Mouse (Mus musculus) cerebellum, adult 11 months (tissue): ENCODE measurements around the gene Bahcc1.

Experiments
- DNase-seq: peaks from one replicate; pipeline ENCODE4 v3.0.0; 2022

The Bahcc1 gene

GRCm38 (mm10) chr11:120208848-120209247 is 23.9 kb upstream of the Bahcc1 start:
- DNase-seq, result no peak

DNA sequence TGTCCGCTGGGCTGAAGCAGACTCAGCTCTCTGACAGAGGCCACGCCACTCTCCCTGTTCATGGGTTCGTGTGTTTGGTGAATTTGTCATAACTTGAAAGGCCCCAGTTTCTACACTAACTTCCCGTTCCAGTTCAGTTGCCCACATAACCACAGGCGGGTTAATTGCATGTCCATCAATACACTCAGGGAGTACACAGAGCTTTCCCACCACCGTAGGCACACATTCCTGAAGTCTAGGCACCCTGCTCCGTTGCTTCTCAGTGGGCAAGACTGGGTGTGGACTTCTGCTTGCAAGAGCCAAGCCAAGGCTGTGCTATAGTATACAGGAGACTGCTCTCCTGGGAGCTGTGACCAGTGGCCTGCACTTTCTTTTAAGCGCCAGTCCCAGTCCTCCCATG is 23.3 kb upstream of the Bahcc1 start:
- DNase-seq, result no peak

DNA sequence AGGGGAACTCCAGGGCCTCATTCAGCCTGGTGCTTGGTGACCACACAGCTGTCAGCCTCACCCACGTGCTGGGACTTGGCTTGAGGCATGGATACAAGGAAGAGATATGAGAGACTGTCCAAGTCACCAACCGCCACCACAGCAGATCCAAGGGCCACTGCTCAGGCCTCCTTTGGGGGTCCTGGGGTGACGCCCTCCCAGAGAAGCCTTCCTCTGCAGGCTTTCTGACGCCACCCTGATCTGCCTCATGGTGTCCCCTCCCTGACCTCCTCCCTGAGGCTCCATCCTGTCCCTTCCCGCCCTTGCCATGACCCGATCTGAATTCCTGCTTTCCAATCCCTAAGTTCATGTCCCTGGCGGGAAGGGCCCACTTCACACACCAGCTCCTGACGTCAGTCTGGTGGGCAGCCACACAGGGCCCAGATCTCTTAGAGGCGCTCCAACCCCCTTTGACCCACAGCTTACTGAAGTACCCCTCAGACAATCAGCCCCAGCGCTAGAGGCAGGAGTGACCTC is 17.0 kb upstream of the Bahcc1 start:
- DNase-seq, result no peak

GRCm38 (mm10) chr11:120216540-120217324 is 16.0 kb upstream of the Bahcc1 start:
- no peak for DNase-seq

DNA sequence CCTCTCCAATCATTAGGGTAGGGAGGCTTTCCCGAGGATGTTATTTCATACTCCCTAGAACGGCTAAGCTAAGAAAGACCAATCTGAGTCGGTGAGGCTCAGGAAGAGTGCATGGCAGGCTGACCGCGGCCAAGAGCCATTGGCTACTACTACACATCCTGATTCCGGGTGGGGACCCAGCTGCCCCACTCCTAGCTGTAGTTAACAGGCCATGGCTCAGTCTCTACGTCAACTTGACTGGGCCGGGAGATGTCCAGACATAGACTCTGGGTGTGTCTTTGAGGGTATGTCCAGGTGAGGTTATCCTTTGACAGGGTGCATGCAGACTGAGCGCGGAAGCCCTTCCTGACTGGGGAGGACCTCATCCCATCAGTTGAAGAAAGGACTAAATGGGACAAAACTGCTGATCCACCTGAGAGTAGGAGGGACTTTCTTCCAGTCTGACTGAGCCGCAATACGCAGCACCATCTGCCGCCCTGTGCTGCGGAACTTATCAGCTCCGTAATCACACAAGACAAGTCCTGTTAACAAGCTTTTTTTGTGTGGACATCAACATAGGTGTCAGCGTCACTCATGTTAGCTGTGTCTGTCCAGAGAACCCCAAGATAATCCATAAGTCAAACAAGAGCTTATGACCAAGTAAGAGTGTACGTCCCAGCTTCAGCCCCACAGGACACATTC is 14.4 kb upstream of the Bahcc1 start:
- no peak for DNase-seq

DNA sequence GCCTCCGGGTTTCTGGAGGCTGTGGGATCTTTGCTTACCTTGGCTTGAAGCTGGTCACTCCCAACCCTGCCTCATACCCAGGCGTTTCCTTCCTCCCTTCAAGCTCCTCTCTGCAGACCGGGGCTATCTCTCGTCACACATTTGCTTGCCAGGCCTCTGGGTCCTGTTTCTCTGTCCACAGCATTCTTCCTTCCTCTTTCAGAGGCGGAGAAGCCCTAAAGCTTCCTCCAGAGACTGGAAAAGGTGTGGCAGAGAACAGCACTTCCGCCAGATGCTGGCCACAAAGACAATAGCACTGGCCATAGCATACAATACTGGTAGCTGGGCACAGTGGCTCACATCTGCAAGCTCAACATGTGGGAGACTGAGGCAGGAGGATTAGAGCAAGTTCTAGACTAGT is 13.8 kb upstream of the Bahcc1 start:
- DNase-seq, result no peak

GRCm38 (mm10) chr11:120219916-120220522 is 12.7 kb upstream of the Bahcc1 start:
- DNase-seq, result peak; percentile 32

DNA sequence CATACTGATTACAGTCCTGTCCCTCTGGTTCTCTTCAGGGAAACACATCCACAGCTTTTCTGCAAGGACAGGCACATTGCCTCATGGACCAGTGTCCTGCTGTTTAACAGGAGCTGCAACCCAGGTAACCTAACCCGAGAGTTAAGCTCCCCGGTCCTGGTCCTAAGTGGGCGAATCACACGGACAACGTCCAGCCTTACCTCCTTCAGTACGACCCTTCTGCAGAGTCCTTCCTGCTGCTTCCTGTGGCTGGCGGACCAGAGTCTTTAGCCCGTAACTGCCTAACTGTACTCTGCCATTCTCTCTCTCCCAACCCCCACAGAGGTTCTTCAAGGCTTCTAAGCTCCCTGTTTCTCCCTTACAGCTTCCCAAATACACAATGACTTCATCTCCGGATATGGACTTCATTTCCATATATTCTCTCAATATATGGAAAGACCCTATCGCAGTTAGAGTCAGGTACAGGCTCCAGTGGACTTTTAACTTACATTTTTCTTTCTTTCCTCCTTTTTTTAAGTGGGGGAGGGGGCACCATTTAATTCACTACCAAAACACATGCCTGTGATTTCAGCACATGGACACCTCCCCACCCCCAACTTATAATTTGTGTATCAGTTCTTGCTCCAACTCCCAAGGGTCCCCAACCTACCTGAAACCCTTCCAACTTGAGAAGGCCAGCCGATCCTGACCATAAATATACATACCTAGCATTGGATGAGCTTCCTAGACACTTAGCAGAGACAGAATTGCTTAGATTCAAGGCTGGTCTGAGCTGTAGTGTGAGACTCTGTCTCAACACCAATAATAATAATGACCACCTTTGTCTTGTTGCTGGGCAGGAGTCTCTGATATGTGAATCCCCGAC is 11.6 kb upstream of the Bahcc1 start:
- DNase-seq, result peak; percentile 6

DNA sequence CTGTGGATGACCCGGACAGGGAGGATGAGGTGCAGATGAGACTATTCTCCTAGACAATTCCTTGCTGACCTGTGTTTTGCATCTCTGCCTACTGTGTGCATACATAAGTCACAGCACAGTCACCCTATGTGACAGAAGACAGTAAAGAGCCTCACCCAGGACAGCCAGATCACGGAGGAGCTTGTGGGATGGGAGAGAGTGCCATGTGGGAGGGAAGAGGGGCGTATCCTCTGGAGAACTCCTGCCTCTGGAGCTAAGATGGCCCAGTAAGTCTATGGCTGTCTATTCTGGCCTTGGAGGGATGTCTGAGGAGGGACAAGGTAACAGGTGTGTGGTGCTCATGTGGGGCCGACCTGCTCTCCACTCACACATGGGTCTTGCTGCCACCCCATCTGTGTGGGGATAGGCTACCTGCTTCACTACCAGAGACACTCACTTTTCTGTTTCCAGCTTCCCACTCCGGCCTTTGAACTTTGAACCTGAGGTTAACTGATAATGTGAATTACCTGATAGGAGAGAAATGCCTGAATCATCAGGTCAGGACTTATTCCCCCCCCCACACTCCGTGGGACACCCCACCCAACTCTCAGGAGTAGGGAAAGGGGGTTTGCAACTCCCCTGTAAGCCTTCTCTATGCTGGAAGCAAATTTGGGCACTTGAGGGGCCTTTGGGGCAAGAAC is 10.2 kb upstream of the Bahcc1 start:
- DNase-seq, result no peak

DNA sequence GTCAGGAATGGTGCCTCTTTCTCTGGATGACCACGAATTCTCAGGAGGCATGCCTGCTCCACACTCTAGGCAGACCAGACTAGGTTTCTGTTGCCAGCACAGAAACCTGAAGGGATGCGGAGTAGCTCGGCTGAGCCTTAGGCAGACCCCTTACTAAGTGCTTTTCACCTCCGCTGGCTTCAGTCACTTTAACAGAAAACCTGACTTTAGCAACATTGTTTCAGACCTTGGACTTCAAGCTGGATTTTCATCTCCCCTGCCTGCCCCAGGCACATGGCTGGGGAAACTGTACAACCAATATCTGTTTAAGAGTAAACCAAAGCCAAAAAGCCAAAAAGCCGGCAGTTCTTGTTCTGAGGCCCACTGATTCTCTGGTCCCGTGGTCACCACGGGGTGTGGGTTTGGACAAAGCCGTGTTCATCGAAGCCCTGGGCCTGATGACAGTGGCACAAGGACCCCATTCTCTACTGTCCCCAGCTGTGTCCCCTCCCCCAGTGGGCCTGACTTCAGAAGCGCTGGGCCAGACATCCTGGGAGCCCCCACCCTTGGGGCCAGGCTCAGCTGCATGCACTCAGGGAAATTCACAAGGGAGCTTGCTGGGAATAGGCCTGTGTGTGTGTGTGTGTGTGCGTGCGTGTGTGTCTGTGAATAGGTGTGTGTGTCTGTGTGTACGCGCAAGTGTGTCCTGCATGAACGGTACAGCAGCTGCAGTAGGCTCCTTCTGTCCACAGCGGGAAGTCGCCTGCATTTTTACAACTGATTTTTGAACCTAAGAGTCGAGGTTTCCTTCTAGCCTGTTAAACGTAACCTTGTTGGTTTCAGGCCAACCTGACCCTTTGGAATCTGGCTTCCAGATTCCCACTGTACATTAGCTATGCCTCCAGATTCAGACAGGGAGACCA is 8.9 kb upstream of the Bahcc1 start:
- DNase-seq, result peak; percentile 49

GRCm38 (mm10) chr11:120224488-120225255 is 8.1 kb upstream of the Bahcc1 start:
- peak; percentile 27 for DNase-seq

DNA sequence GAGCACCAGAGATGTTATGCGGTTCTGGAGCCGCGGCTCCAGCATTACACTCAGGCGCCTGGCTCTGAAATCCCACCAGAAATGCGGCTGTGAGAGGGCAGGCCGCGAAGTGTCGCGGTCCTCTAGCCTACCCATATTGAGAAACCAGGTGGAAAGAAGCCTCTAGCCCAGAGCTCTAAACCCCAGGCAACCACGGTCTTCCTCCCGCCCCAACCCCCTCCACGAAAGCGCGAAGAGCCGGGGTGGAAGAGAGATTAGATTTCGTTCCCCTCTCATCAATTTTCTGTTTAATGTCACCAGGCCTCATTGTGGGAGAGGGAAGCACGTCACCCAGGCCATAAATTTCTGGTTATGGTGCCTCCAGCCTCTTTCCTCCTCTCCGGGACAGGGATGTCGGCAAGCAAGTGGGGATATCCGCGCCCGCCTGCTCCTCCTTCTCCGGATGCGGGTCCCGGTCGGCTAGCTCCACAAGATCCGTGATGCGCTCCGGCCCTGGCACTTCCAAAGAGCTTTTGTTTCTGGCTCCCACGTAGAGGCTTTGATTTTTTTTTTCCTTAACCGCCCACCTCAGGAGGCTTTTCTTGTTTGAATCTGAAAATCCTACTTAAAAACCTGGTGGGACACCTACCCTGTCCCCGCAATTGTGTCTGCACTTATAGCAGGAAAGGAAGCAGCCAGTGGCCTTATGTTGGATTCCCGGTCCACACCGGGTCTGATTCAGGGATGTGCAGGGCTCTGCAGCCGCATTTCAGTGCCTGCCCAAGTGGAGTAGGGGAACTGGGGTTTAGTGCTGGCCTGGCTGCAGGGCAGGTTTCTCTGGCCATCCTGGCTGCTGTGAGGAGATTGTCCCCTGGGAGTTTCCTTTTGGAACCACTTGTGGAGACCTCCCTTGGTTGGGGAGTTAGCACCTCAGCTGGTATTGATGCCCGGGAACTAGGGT is 7.2 kb upstream of the Bahcc1 start:
- DNase-seq, result peak; percentile 22

GRCm38 (mm10) chr11:120226421-120227280 is 6.1 kb upstream of the Bahcc1 start:
- peak; percentile 9 for DNase-seq

- peak; percentile 8 for DNase-seq
Observed at GRCm38 (mm10) chr11:120227571-120228051, 5.1 kb upstream of the Bahcc1 start.

GRCm38 (mm10) chr11:120228116-120228890 is 4.4 kb upstream of the Bahcc1 start:
- peak; percentile 11 for DNase-seq

DNA sequence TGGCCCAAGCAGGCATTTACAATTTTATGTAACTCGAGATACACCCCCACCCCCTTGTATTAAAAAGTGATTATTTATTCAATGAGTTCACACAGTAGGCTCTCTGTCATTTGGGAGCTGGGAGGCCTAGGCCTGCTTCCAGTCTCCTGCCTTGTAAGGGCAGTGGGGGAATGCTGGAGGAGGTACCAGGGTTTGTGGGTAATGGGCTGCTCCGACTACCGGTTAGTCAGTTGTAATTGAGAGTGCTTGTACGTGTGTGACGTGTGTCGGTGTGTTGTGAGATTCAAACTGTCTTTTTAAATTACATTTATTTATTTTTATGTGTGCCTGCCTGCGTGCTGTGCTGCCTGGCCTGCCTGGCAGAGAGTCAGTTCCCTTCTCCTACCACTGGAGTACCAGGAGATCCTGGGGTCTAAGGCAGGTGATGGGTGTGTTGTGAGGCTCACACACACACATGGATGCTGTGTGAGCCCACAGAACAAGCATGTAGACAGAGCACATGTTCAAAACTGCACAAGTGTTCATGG is 3.8 kb upstream of the Bahcc1 start:
- DNase-seq, result peak; percentile 34
